Mouse (Mus musculus) limb, embryonic 13.5 days (tissue): Measurements from ENCODE around the gene Acot11. TPM values are rescaled to one million over a fixed set of nuclear protein-coding genes. Genes with fewer than 3 reads are reported as not detected.
"Not testable (repeated sequence)": the region's sequence is repeated elsewhere in the genome, so short reads cannot be mapped to it uniquely, and the experiment has no call there.

Experiments
- ATAC-seq: fragments of 200-750 bp; cut with Nextera tagmentation; 2 replicates; pipeline ENCODE4 v1.8.0; 2017; ENCODE audit warnings: low read depth, moderate number of reproducible peaks, moderate TSS enrichment; ENCODE audit not compliant: low FRiP score
- H3K27ac ChIP-seq: fragments of 300-500 bp; sonication (generic); 2 replicates; pipeline ENCODE4 v1.5.1; 2015; ENCODE audit warnings: inconsistent platforms, mild to moderate bottlenecking, moderate library complexity
- H3K27me3 ChIP-seq: fragments of 300-500 bp; sonication (generic); 2 replicates; pipeline ENCODE4 v1.6.1; 2015; ENCODE audit warnings: mild to moderate bottlenecking, inconsistent platforms
- H3K36me3 ChIP-seq: fragments of 300-500 bp; sonication (generic); 2 replicates; pipeline ENCODE4 v1.6.1; 2015; ENCODE audit warnings: inconsistent platforms, mild to moderate bottlenecking, moderate library complexity
- H3K4me1 ChIP-seq: fragments of 300-500 bp; sonication (generic); 2 replicates; pipeline ENCODE4 v1.6.1; 2015; ENCODE audit warnings: inconsistent platforms
- H3K4me2 ChIP-seq: fragments of 300-500 bp; sonication (generic); replicated peaks from 2 replicates; pipeline ENCODE4 v1.6.1; 2015; ENCODE audit warnings: inconsistent platforms, mild to moderate bottlenecking, moderate library complexity
- H3K4me3 ChIP-seq: fragments of 300-500 bp; sonication (generic); 2 replicates; pipeline ENCODE4 v1.5.1; 2015; ENCODE audit warnings: moderate library complexity, mild to moderate bottlenecking, inconsistent platforms
- H3K9ac ChIP-seq: fragments of 300-500 bp; sonication (generic); 2 replicates; pipeline ENCODE4 v1.6.1; 2015; ENCODE audit warnings: mild to moderate bottlenecking, inconsistent platforms
- H3K9me3 ChIP-seq: fragments of 300-500 bp; sonication (generic); 2 replicates; pipeline ENCODE4 v1.6.1; 2016; ENCODE audit warnings: inconsistent platforms
- WGBS: fragments of 180-500 bp; shearing (Covaris S2); methylation state at CpG from one replicate; pipeline ENCODE4 v1.1.7; 2015; 5-methylcytosine and 5-hydroxymethylcytosine counted together
- polyA plus RNA-seq: library from polyadenylated mRNA; unstranded; fragments of >200 nt; fragmentation: Nextera tagmentation; extraction: Ambion mirVana; gene quantifications from 2 replicates; pipeline ENCODE4 v1.2.1, GENCODE M21; 2015

Gene Acot11
- polyA plus RNA-seq, 1 experiment from 2014 or later = 5.5 TPM

- ATAC-seq = 0 out of 2 replicates have a peak, but pooled peaks have one; percentile 28
- Histone ChIP-seq H3K27ac (peak overlapping the region; percentile 95), H3K4me3 (no peak overlapping the region), H3K4me2 (no peak overlapping the region), H3K27me3 (no peaks in the 10 kb centered on the region), H3K4me1 (peaks cover 74% of the 10 kb centered on the region), H3K9me3 (no peaks in the 10 kb centered on the region), H3K9ac (no peak overlapping the region; the same call in 1 of the 2 replicates), H3K36me3 (no peaks in the 10 kb centered on the region)
- WGBS = 43% methylated on average over 7 of the region's 7 CpGs
Measured at GRCm38 (mm10) chr4:106787830-106788229, 17.0 kb downstream of the Acot11 start.

GRCm38 (mm10) chr4:106785753-106786540, 18.9 kb downstream of the Acot11 start:
- peaks cover 82% of the 10 kb centered on the region for H3K4me1 ChIP-seq
- ATAC-seq = peak; percentile 83
- no peaks in the 10 kb centered on the region for H3K9me3 ChIP-seq
- no peak overlapping the region for H3K4me3 ChIP-seq
- no peaks in the 10 kb centered on the region for H3K36me3 ChIP-seq
- H3K27ac ChIP-seq = peak overlapping the region; percentile 95
- peak overlapping the region; percentile 54; the same call in 1 of the 2 replicates for H3K9ac ChIP-seq
- H3K27me3 ChIP-seq = no peaks in the 10 kb centered on the region
- WGBS = 7% methylated on average over 4 of the region's 5 CpGs
- H3K4me2 ChIP-seq = peak overlapping the region; percentile 32

- 63% methylated on average over 7 of the region's 7 CpGs for WGBS
- peak overlapping the region; percentile 32; the same call in 1 of the 2 replicates for H3K4me2 ChIP-seq
Measured at GRCm38 (mm10) chr4:106785345-106785744, 19.5 kb downstream of the Acot11 start.

GRCm38 (mm10) chr4:106784806-106785205, 20.0 kb downstream of the Acot11 start:
- Histone ChIP-seq H3K9me3 (no peaks in the 10 kb centered on the region), H3K4me3 (no peak overlapping the region), H3K36me3 (no peaks in the 10 kb centered on the region), H3K4me2 (no peak overlapping the region), H3K4me1 (peaks cover 89% of the 10 kb centered on the region), H3K9ac (no peak overlapping the region), H3K27me3 (no peaks in the 10 kb centered on the region), H3K27ac (peak overlapping the region; percentile 95; the same call in 1 of the 2 replicates)
- 89% methylated on average over 7 of the region's 7 CpGs for whole genome bisulfite sequencing
- ATAC-seq = no peak

More at GRCm38 (mm10) chr4:106785345-106785744, 19.5 kb downstream of the Acot11 start:
- H3K36me3 ChIP-seq = no peaks in the 10 kb centered on the region
- H3K27ac ChIP-seq = peak overlapping the region; percentile 95
- no peak for ATAC-seq
- H3K9ac ChIP-seq = no peak overlapping the region
- no peak overlapping the region for H3K4me3 ChIP-seq
- H3K27me3 ChIP-seq = no peaks in the 10 kb centered on the region
- no peaks in the 10 kb centered on the region for H3K9me3 ChIP-seq
- peaks cover 88% of the 10 kb centered on the region for H3K4me1 ChIP-seq

- no peak for ATAC-seq
- Histone ChIP-seq H3K9ac (no peak overlapping the region), H3K27me3 (no peaks in the 10 kb centered on the region), H3K36me3 (no peaks in the 10 kb centered on the region), H3K4me3 (no peak overlapping the region), H3K4me1 (peaks cover 89% of the 10 kb centered on the region), H3K27ac (peak overlapping the region; percentile 28; the same call in 1 of the 2 replicates), H3K4me2 (no peak overlapping the region), H3K9me3 (no peaks in the 10 kb centered on the region)
- WGBS = 72% methylated on average over 10 of the region's 10 CpGs
Measured at GRCm38 (mm10) chr4:106783137-106783536, 21.7 kb downstream of the Acot11 start.

GRCm38 (mm10) chr4:106780045-106780444, 24.8 kb downstream of the Acot11 start:
- peak overlapping the region; percentile 72; the same call in 1 of the 2 replicates for H3K27ac ChIP-seq
- peak; percentile 18; the same call in 1 of the 2 replicates for ATAC-seq
- 36% methylated on average over 3 of the region's 3 CpGs for WGBS

GRCm38 (mm10) chr4:106778116-106778788, 26.5 kb downstream of the Acot11 start:
- H3K9ac ChIP-seq = no peak overlapping the region; the same call in none of the 2 replicates
- peak overlapping the region; percentile 72 for H3K27ac ChIP-seq
- 43% methylated on average over 5 of the region's 5 CpGs for WGBS
- no peaks in the 10 kb centered on the region for H3K36me3 ChIP-seq
- H3K9me3 ChIP-seq = no peaks in the 10 kb centered on the region
- peak; percentile 93 for ATAC-seq
- H3K4me1 ChIP-seq = peaks cover 54% of the 10 kb centered on the region
- H3K4me3 ChIP-seq = no peak overlapping the region
- no peak overlapping the region for H3K4me2 ChIP-seq
- H3K27me3 ChIP-seq = no peaks in the 10 kb centered on the region

More at GRCm38 (mm10) chr4:106780045-106780444, 24.8 kb downstream of the Acot11 start:
- Histone ChIP-seq H3K4me3 (no peak overlapping the region), H3K9ac (no peak overlapping the region), H3K4me2 (no peak overlapping the region), H3K4me1 (peaks cover 72% of the 10 kb centered on the region), H3K27me3 (no peaks in the 10 kb centered on the region), H3K9me3 (no peaks in the 10 kb centered on the region), H3K36me3 (no peaks in the 10 kb centered on the region)

- Histone ChIP-seq H3K9me3 (no peaks in the 10 kb centered on the region), H3K27me3 (no peaks in the 10 kb centered on the region), H3K27ac (no peak overlapping the region), H3K4me3 (no peak overlapping the region), H3K4me1 (peaks cover 46% of the 10 kb centered on the region), H3K4me2 (no peak overlapping the region), H3K36me3 (no peaks in the 10 kb centered on the region), H3K9ac (no peak overlapping the region)
- WGBS = 39% methylated on average over 3 of the region's 3 CpGs
- no peak for ATAC-seq
Measured at GRCm38 (mm10) chr4:106776998-106777397, 27.8 kb downstream of the Acot11 start.

GRCm38 (mm10) chr4:106775767-106776166, 29.0 kb downstream of the Acot11 start:
- H3K4me2 ChIP-seq, H3K9ac ChIP-seq, H3K4me3 ChIP-seq, H3K9me3 ChIP-seq, ATAC-seq, H3K27ac ChIP-seq, H3K27me3 ChIP-seq, H3K36me3 ChIP-seq: not testable (repeated sequence)
- peaks cover 40% of the 10 kb centered on the region for H3K4me1 ChIP-seq
- 86% methylated on average over 6 of the region's 6 CpGs for WGBS

GRCm38 (mm10) chr4:106772558-106772957, 32.2 kb downstream of the Acot11 start:
- Histone ChIP-seq H3K4me2 (no peak overlapping the region), H3K4me1 (peaks cover 8% of the 10 kb centered on the region), H3K9ac (no peak overlapping the region), H3K9me3 (no peaks in the 10 kb centered on the region), H3K27me3 (no peaks in the 10 kb centered on the region), H3K36me3 (no peaks in the 10 kb centered on the region), H3K27ac (no peak overlapping the region), H3K4me3 (no peak overlapping the region)
- 95% methylated on average over 1 of the region's 1 CpGs for WGBS
- no peak for ATAC-seq

- Histone ChIP-seq H3K27ac (no peak overlapping the region), H3K9ac (no peak overlapping the region), H3K4me1 (no peaks in the 10 kb centered on the region), H3K4me3 (no peak overlapping the region), H3K4me2 (no peak overlapping the region), H3K36me3 (no peaks in the 10 kb centered on the region), H3K27me3 (no peaks in the 10 kb centered on the region), H3K9me3 (no peaks in the 10 kb centered on the region)
- WGBS = 25% methylated on average over 2 of the region's 2 CpGs
- ATAC-seq = no peak
Measured at GRCm38 (mm10) chr4:106769306-106769705, 35.5 kb downstream of the Acot11 start.

GRCm38 (mm10) chr4:106764166-106764565, 40.6 kb downstream of the Acot11 start:
- no peaks in the 10 kb centered on the region for H3K9me3 ChIP-seq
- no peak overlapping the region for H3K4me2 ChIP-seq
- no peaks in the 10 kb centered on the region; the same call in 1 of the 2 replicates for H3K36me3 ChIP-seq
- no peak overlapping the region for H3K4me3 ChIP-seq
- no peaks in the 10 kb centered on the region for H3K4me1 ChIP-seq
- no peak overlapping the region for H3K9ac ChIP-seq
- WGBS = 82% methylated on average over 7 of the region's 7 CpGs
- H3K27me3 ChIP-seq = no peaks in the 10 kb centered on the region
- ATAC-seq = no peak
- no peak overlapping the region for H3K27ac ChIP-seq
